Mouse (Mus musculus) hindbrain, postnatal 0 days (tissue): ENCODE data around the gene Gm20388. TPM values are rescaled to one million over a fixed set of nuclear protein-coding genes. Genes with fewer than 3 reads are reported as not detected.

Experiments
- ATAC-seq: fragments of 200-750 bp; cut with Nextera tagmentation; 2 replicates; pipeline ENCODE4 v1.8.0; 2017; ENCODE audit warnings: mild to moderate bottlenecking, moderate TSS enrichment, moderate library complexity
- DNase-seq: peaks from one replicate; pipeline ENCODE4 v3.0.0-alpha.2; 2015; ENCODE audit warnings: low spot score
- H3K27ac ChIP-seq: fragments of 300-500 bp; sonication (generic); 2 replicates; pipeline ENCODE4 v1.5.1; 2014; ENCODE audit warnings: mild to moderate bottlenecking
- H3K27me3 ChIP-seq: fragments of 300-500 bp; sonication (generic); 2 replicates; pipeline ENCODE4 v1.6.1; 2014; ENCODE audit warnings: low read length, mixed read lengths; ENCODE audit not compliant: insufficient read depth
- H3K36me3 ChIP-seq: fragments of 300-500 bp; sonication (generic); 2 replicates; pipeline ENCODE4 v1.6.1; 2014; ENCODE audit warnings: low read length, mixed read lengths; ENCODE audit not compliant: insufficient read depth
- H3K4me1 ChIP-seq: fragments of 300-500 bp; sonication (generic); 2 replicates; pipeline ENCODE4 v1.6.1; 2014; ENCODE audit warnings: antibody characterized with exemption, low read length, mixed read lengths; ENCODE audit not compliant: insufficient read depth
- H3K4me2 ChIP-seq: fragments of 300-500 bp; sonication (generic); 2 replicates; pipeline ENCODE4 v1.6.1; 2014; ENCODE audit warnings: low read depth, mild to moderate bottlenecking, low read length, moderate library complexity, mixed read lengths
- H3K4me3 ChIP-seq: fragments of 300-500 bp; sonication (generic); 2 replicates; pipeline ENCODE4 v1.5.1; 2014; ENCODE audit warnings: low read length
- H3K9ac ChIP-seq: fragments of 300-500 bp; sonication (generic); replicated peaks from 2 replicates; pipeline ENCODE4 v1.6.1; 2014; ENCODE audit warnings: mild to moderate bottlenecking, low read length, moderate library complexity, mixed read lengths
- H3K9me3 ChIP-seq: fragments of 300-500 bp; sonication (generic); 2 replicates; pipeline ENCODE4 v1.6.1; 2016; ENCODE audit warnings: low read length, mixed read lengths
- CTCF ChIP-seq: IDR thresholded peaks from 2 replicates; pipeline ENCODE4 v1.5.1; 2016; ENCODE audit warnings: antibody characterized with exemption, control low read depth, low read depth
- WGBS: fragments of 180-500 bp; shearing (Covaris S2); extraction: QIAGEN DNeasy Blood & Tissue Kit; methylation state at CpG from one replicate; pipeline ENCODE4 v1.1.7; 2014; 5-methylcytosine and 5-hydroxymethylcytosine counted together
- polyA plus RNA-seq: library from polyadenylated mRNA; unstranded; fragments of >200 nt; fragmentation: Nextera tagmentation; extraction: Ambion mirVana; gene quantifications from 2 replicates; pipeline ENCODE4 v1.2.1, GENCODE M21; 2015
- total RNA-seq: library from RNA; depleted of rRNA; stranded (reverse); fragments of >200 nt; gene quantifications from 2 replicates; pipeline ENCODE4 v1.2.3, GENCODE M21; 2014

Gene Gm20388
- total and polyA plus RNA-seq, 2 experiments from 2014 or later, result 71.3 TPM; not detected in 1

DNA sequence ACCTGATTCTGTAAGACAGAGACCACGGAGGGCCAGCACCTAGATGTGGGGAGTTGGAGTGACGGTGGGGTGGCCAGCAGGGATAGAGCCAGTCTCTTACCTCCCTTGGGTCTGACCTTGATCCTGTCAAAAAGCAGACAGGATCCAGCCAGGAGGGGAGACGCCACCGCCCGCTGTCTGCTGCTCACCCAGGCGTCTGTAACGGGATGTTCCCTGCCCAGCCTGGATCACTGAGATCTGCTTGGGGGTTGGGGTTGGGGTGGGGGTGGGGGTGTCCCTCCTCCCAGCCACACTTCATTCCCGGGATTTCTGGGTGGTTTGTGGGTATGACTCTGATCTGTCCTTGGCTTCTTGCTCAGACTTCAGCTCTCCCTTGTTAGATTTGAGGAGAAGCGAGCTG lies 91.7 kb downstream of the Gm20388 start:
- DNase-seq (no peak), ATAC-seq (no peak)
- Histone ChIP-seq H3K27ac (no peak overlapping the region), H3K4me2 (no peak overlapping the region), H3K9ac (no peak overlapping the region), H3K4me3 (no peak overlapping the region), H3K36me3 (no peaks in the 10 kb centered on the region), H3K27me3 (no peaks in the 10 kb centered on the region), H3K4me1 (no peaks in the 10 kb centered on the region; the same call in 1 of the 2 replicates), H3K9me3 (no peaks in the 10 kb centered on the region)
- no peak for TF ChIP-seq CTCF
- 54% methylated on average over 9 of the region's 9 CpGs for WGBS

DNA sequence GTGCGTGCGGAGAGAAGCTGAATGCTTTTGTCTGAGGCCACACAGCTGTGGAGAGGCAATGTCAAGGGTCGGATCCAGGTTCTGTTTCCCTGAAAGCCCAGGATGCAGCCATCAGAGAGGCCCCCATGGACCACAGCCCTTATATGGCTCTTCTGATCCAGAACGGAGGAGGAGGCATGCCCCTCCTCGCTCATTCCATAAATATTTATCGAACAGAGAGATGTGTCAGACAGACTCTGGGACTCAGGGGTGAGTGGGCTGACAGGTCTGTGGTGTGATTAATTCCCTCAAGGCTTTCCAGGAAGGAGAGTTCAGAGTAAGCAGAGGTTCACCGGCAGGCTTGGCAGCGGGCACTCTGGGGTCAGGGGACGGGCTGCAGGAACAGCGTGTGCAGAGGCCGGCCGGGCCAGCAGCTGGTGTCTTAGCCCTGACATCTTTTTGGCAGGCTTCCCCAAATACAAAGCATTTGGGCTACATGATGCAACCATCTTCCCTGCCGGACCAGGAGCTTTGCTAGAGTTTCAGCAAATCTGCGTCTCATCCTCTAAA lies 93.6 kb downstream of the Gm20388 start:
- DNase-seq, result peak; percentile 76
- H3K4me2 ChIP-seq, result no peak overlapping the region
- H3K27me3 ChIP-seq, result no peaks in the 10 kb centered on the region
- H3K9me3 ChIP-seq, result no peaks in the 10 kb centered on the region
- TF ChIP-seq CTCF, result no peak
- H3K36me3 ChIP-seq, result no peaks in the 10 kb centered on the region
- 29% methylated on average over 14 of the region's 14 CpGs for WGBS
- no peaks in the 10 kb centered on the region; the same call in 1 of the 2 replicates for H3K4me1 ChIP-seq
- no peak overlapping the region for H3K4me3 ChIP-seq
- peak; percentile 59; the same call in 1 of the 2 replicates for ATAC-seq
- H3K9ac ChIP-seq, result no peak overlapping the region
- no peak overlapping the region for H3K27ac ChIP-seq

DNA sequence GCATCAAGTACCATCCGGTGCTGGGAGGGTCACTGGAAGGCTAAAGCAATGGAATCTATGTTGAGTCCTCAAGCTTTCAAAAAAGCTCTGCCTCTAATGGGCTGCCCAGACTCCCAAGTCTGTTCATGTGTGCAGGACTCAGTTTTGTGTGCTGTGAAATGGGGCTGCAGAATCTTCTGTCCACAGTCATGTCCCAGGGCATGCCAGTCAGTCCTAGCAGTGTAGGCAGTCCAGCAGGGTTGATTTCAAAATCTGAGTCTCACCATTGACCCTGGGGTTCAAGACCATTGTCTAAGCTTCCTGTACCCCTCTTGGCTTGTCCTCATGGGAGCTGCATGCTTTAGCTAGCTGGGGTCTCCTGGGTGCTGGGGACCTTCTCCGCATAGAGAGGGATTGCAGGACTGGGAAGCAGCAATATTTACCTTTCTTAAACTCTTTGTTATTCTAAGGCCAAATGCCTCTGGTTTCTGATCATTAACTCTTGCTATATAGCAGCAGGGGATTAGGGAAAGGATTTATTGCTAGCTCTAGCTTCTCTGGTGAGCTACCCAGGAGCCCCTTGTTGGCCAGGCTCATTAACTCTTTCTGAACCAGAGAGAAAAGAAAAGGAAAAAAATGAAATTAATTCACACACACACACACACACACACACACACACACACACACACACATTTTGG lies 94.2 kb downstream of the Gm20388 start:
- Histone ChIP-seq H3K9ac (no peak overlapping the region), H3K27me3 (no peaks in the 10 kb centered on the region), H3K4me2 (no peak overlapping the region), H3K4me3 (no peak overlapping the region), H3K36me3 (no peaks in the 10 kb centered on the region), H3K4me1 (no peaks in the 10 kb centered on the region; the same call in 1 of the 2 replicates), H3K27ac (no peak overlapping the region), H3K9me3 (no peaks in the 10 kb centered on the region)
- WGBS, result 59% methylated on average over 2 of the region's 2 CpGs
- TF ChIP-seq CTCF, result no peak
- no peak for ATAC-seq
- DNase-seq, result no peak

GRCm38 (mm10) chr8:120006645-120007160 lies 96.1 kb downstream of the Gm20388 start:
- DNase-seq (peak; percentile 53), ATAC-seq (no peak)
- Histone ChIP-seq H3K36me3 (no peaks in the 10 kb centered on the region), H3K27me3 (no peaks in the 10 kb centered on the region), H3K4me2 (no peak overlapping the region), H3K9ac (no peak overlapping the region), H3K9me3 (no peaks in the 10 kb centered on the region), H3K27ac (no peak overlapping the region), H3K4me1 (no peaks in the 10 kb centered on the region; the same call in 1 of the 2 replicates), H3K4me3 (no peak overlapping the region)
- 29% methylated on average over 9 of the region's 9 CpGs for WGBS
- TF ChIP-seq CTCF, result no peak

DNA sequence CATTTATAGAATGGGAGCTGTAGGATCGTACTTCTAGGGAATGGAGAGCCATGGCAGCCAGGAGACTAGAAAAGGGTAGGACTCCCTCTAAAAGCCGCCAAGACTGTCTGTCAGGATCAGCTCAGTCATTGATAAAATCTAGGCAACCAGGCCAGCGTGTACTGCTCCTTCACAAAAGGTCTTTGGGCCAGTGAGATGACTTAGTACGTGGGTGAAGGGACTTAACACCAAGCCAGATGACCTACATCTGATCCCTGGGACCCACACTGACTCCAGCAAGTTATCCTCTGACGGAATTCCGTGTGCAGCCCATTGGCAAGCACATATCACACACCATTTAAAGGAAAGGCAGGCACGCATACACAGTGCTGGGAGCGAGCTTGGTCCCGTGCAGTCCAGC lies 96.5 kb downstream of the Gm20388 start:
- 82% methylated on average over 9 of the region's 9 CpGs for WGBS
- Histone ChIP-seq H3K4me3 (no peak overlapping the region), H3K4me2 (no peak overlapping the region), H3K36me3 (no peaks in the 10 kb centered on the region), H3K27me3 (no peaks in the 10 kb centered on the region), H3K27ac (no peak overlapping the region), H3K9ac (no peak overlapping the region), H3K9me3 (no peaks in the 10 kb centered on the region), H3K4me1 (no peaks in the 10 kb centered on the region; the same call in 1 of the 2 replicates)
- DNase-seq (no peak), ATAC-seq (no peak)
- TF ChIP-seq CTCF, result no peak

DNA sequence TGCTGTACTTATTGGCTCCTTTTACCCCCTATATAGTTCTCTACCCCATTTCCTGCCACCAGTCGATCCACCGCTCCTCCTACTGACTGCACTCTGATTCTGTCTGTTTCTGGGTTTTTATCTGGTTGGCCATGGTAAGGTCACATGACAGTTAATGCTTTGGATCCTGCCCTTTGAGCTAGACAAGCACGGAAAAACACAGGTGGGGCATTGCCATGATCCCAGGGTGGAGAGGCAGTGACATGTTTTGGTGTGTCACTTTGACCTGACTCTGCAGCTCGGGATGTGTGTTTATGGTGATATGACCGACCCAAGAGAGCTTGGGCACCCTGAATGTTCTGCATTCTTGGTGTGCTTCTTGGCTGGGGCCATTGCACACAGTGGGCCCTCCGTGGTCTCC lies 98.6 kb downstream of the Gm20388 start:
- H3K27ac ChIP-seq, result no peak overlapping the region
- peaks cover 3% of the 10 kb centered on the region; the same call in 1 of the 2 replicates for H3K4me1 ChIP-seq
- no peaks in the 10 kb centered on the region for H3K27me3 ChIP-seq
- no peak overlapping the region for H3K4me2 ChIP-seq
- no peaks in the 10 kb centered on the region for H3K36me3 ChIP-seq
- DNase-seq (no peak), ATAC-seq (no peak)
- 72% methylated on average over 6 of the region's 6 CpGs for WGBS
- no peak overlapping the region for H3K9ac ChIP-seq
- no peak for TF ChIP-seq CTCF
- no peaks in the 10 kb centered on the region for H3K9me3 ChIP-seq
- no peak overlapping the region for H3K4me3 ChIP-seq

- 75% methylated on average over 8 of the region's 8 CpGs for WGBS
- Histone ChIP-seq H3K9ac (no peak overlapping the region), H3K27ac (no peak overlapping the region), H3K4me3 (no peak overlapping the region), H3K9me3 (no peaks in the 10 kb centered on the region), H3K27me3 (no peaks in the 10 kb centered on the region), H3K4me1 (0 out of 2 replicates have a peak, but pooled peaks cover 3% of the 10 kb centered on the region), H3K36me3 (no peaks in the 10 kb centered on the region), H3K4me2 (no peak overlapping the region)
- no peak for TF ChIP-seq CTCF
- DNase-seq (no peak), ATAC-seq (no peak)
These were observed 101.8 kb downstream of the Gm20388 start for GRCm38 (mm10) chr8:120012491-120012890.
